Mouse (Mus musculus) ES-Bruce4 (cell line): ENCODE data around the gene Sfta2. TPM values are rescaled to one million over a fixed set of nuclear protein-coding genes. Genes with fewer than 3 reads are reported as not detected.

Source experiments
- H3K27ac ChIP-seq: 2 replicates; pipeline ENCODE4 v1.5.1; 2012; ENCODE audit warnings: low read length, inconsistent platforms; ENCODE audit not compliant: insufficient read depth
- H3K27me3 ChIP-seq: 2 replicates; pipeline ENCODE4 v1.6.1; 2012; ENCODE audit warnings: mild to moderate bottlenecking, low read length, inconsistent platforms; ENCODE audit not compliant: control insufficient read depth, poor library complexity, insufficient read depth, severe bottlenecking
- H3K36me3 ChIP-seq: 2 replicates; pipeline ENCODE4 v1.6.1; 2012; ENCODE audit warnings: inconsistent platforms, mild to moderate bottlenecking, low read length, moderate library complexity; ENCODE audit not compliant: control insufficient read depth, poor library complexity, insufficient read depth, severe bottlenecking
- H3K4me1 ChIP-seq: one replicate; pipeline ENCODE4 v1.8.1; 2011; ENCODE audit warnings: low read length; ENCODE audit not compliant: control insufficient read depth, insufficient read depth
- H3K4me3 ChIP-seq: 2 replicates; pipeline ENCODE4 v1.5.1; 2011; ENCODE audit warnings: low read depth, mild to moderate bottlenecking, low read length
- H3K9ac ChIP-seq: 2 replicates; pipeline ENCODE4 v1.6.1; 2012; ENCODE audit warnings: low read depth, mild to moderate bottlenecking, inconsistent platforms; ENCODE audit not compliant: poor library complexity, severe bottlenecking
- H3K9me3 ChIP-seq: replicated peaks from 2 replicates; pipeline ENCODE4 v1.6.1; 2012; ENCODE audit warnings: mild to moderate bottlenecking, low read length, inconsistent platforms; ENCODE audit not compliant: control insufficient read depth, poor library complexity, insufficient read depth, severe bottlenecking
- CTCF ChIP-seq: IDR thresholded peaks from one replicate; pipeline ENCODE4 v1.8.1; 2011; ENCODE audit warnings: low read depth, low read length
- EP300 ChIP-seq: IDR thresholded peaks from 2 replicates; pipeline ENCODE4 v1.6.1; 2011; ENCODE audit warnings: low read depth, low read length; ENCODE audit not compliant: insufficient read depth
- POLR2A ChIP-seq: IDR thresholded peaks from one replicate; pipeline ENCODE4 v1.8.1; 2011; ENCODE audit warnings: low read length; ENCODE audit not compliant: insufficient read depth
- polyA plus RNA-seq: library from polyadenylated mRNA; stranded (reverse); fragments of >200 nt; gene quantifications from 2 replicates; pipeline ENCODE4 v1.2.4, GENCODE M21; 2011; ENCODE audit warnings: low read depth; ENCODE audit not compliant: missing spikeins, insufficient read depth, insufficient read length

Gene Sfta2
- polyA plus RNA-seq, 1 experiment, result not detected

- H3K9me3 ChIP-seq, result no peaks in the 10 kb centered on the region
- H3K4me3 ChIP-seq, result no peak overlapping the region
- H3K27me3 ChIP-seq, result no peaks in the 10 kb centered on the region
- peaks cover 1% of the 10 kb centered on the region for H3K4me1 ChIP-seq
- H3K27ac ChIP-seq, result peak overlapping the region; percentile 77; the same call in 1 of the 2 replicates
- TF ChIP-seq CTCF, result no peak
- TF ChIP-seq POLR2A, result no peak
- no peak for TF ChIP-seq EP300
- no peak overlapping the region for H3K9ac ChIP-seq
- no peaks in the 10 kb centered on the region for H3K36me3 ChIP-seq
Measured at GRCm38 (mm10) chr17:35696691-35697090, 95.3 kb downstream of the Sfta2 start.

- H3K27me3 ChIP-seq, result no peaks in the 10 kb centered on the region
- H3K9me3 ChIP-seq, result no peaks in the 10 kb centered on the region
- no peak for TF ChIP-seq POLR2A
- TF ChIP-seq EP300, result no peak
- no peak for TF ChIP-seq CTCF
- H3K27ac ChIP-seq, result peak overlapping the region; percentile 77
- H3K4me1 ChIP-seq, result peaks cover 1% of the 10 kb centered on the region
- H3K4me3 ChIP-seq, result peak overlapping the region; percentile 57
- peak overlapping the region; percentile 6; the same call in 1 of the 2 replicates for H3K9ac ChIP-seq
- no peaks in the 10 kb centered on the region for H3K36me3 ChIP-seq
Measured at GRCm38 (mm10) chr17:35697429-35697758, 96.0 kb downstream of the Sfta2 start.

- TF ChIP-seq EP300 (peak; percentile 89), CTCF (no peak), POLR2A (peak; percentile 38)
- peak overlapping the region; percentile 57 for H3K4me3 ChIP-seq
- peak overlapping the region; percentile 6; the same call in 1 of the 2 replicates for H3K9ac ChIP-seq
- H3K9me3 ChIP-seq, result no peaks in the 10 kb centered on the region
- H3K27me3 ChIP-seq, result no peaks in the 10 kb centered on the region
- no peaks in the 10 kb centered on the region for H3K36me3 ChIP-seq
- peaks cover 1% of the 10 kb centered on the region for H3K4me1 ChIP-seq
- peak overlapping the region; percentile 77 for H3K27ac ChIP-seq
Measured at GRCm38 (mm10) chr17:35697759-35698500, 96.6 kb downstream of the Sfta2 start.

GRCm38 (mm10) chr17:35698501-35698883, 97.1 kb downstream of the Sfta2 start:
- Histone ChIP-seq H3K4me1 (peaks cover 1% of the 10 kb centered on the region), H3K9ac (no peak overlapping the region), H3K36me3 (no peaks in the 10 kb centered on the region), H3K4me3 (peak overlapping the region; percentile 9; the same call in 1 of the 2 replicates), H3K27ac (peak overlapping the region; percentile 77), H3K9me3 (no peaks in the 10 kb centered on the region), H3K27me3 (no peaks in the 10 kb centered on the region)
- no peak for TF ChIP-seq CTCF
- TF ChIP-seq EP300, result no peak
- no peak for TF ChIP-seq POLR2A

GRCm38 (mm10) chr17:35699919-35700318, 98.6 kb downstream of the Sfta2 start:
- TF ChIP-seq POLR2A, result no peak
- TF ChIP-seq CTCF, result no peak
- TF ChIP-seq EP300, result no peak

More at GRCm38 (mm10) chr17:35699919-35700318, 98.6 kb downstream of the Sfta2 start:
- H3K27ac ChIP-seq, result no peak overlapping the region
- peaks cover 1% of the 10 kb centered on the region for H3K4me1 ChIP-seq
- peak overlapping the region; percentile 71 for H3K9ac ChIP-seq
- H3K4me3 ChIP-seq, result peak overlapping the region; percentile 61
- H3K27me3 ChIP-seq, result no peaks in the 10 kb centered on the region
- H3K36me3 ChIP-seq, result no peaks in the 10 kb centered on the region
- H3K9me3 ChIP-seq, result no peaks in the 10 kb centered on the region

Other genes starting within 250 kb of the Sfta2 start
- 10.0 and 11.6 TPM in 2 replicates for gene H2-Q4, start 221.9 kb upstream of the Sfta2 start, polyA plus RNA-seq
- 2.1 and 2.2 TPM in 2 replicates for gene H2-Q6, start 176.7 kb upstream of the Sfta2 start, polyA plus RNA-seq
- gene H2-Q7, start 162.4 kb upstream of the Sfta2 start, polyA plus RNA-seq, result 4.9 and 5.0 TPM in 2 replicates
- gene H2-Q10, start 131.5 kb upstream of the Sfta2 start, polyA plus RNA-seq, result 0.68 and 2.0 TPM in 2 replicates
- 397 and 429 TPM in 2 replicates for gene Pou5f1, start 95.5 kb upstream of the Sfta2 start, polyA plus RNA-seq
- gene Tcf19, start 84.7 kb upstream of the Sfta2 start, polyA plus RNA-seq, result 4.0 and 5.2 TPM in 2 replicates
- gene Cchcr1, start 84.4 kb upstream of the Sfta2 start, polyA plus RNA-seq, result 13.4 and 15.3 TPM in 2 replicates
- gene Psors1c2, start 68.3 kb upstream of the Sfta2 start, polyA plus RNA-seq, result 4.6 and 7.0 TPM in 2 replicates
- 0.33 TPM in 1 of 2 replicates, not detected in the other for gene Cdsn, start 49.4 kb upstream of the Sfta2 start, polyA plus RNA-seq
- gene 2300002M23Rik, start 34.1 kb upstream of the Sfta2 start, polyA plus RNA-seq, result 0.46 TPM in 1 of 2 replicates, not detected in the other
- not detected in 2 replicates for gene Gm9573, start 25.1 kb downstream of the Sfta2 start, polyA plus RNA-seq
- 1.3 and 2.5 TPM in 2 replicates for gene Mucl3, start 42.1 kb downstream of the Sfta2 start, polyA plus RNA-seq
- 35.2 and 41.1 TPM in 2 replicates for gene Vars2, start 66.0 kb downstream of the Sfta2 start, polyA plus RNA-seq
- 80.7 and 105 TPM in 2 replicates for gene Gtf2h4, start 72.2 kb downstream of the Sfta2 start, polyA plus RNA-seq
- 59.8 and 61.6 TPM in 2 replicates for gene Ddr1, start 103.1 kb downstream of the Sfta2 start, polyA plus RNA-seq
- 31.3 and 35.5 TPM in 2 replicates for gene Ier3, start 220.1 kb downstream of the Sfta2 start, polyA plus RNA-seq
- 46.8 and 47.4 TPM in 2 replicates for gene Flot1, start 221.7 kb downstream of the Sfta2 start, polyA plus RNA-seq
- gene Tubb5, start 236.8 kb downstream of the Sfta2 start, polyA plus RNA-seq, result 1,430 and 1,461 TPM in 2 replicates
- 131 and 147 TPM in 2 replicates for gene Mdc1, start 240.0 kb downstream of the Sfta2 start, polyA plus RNA-seq